Comparison of ENCODE assay signal across 15 mouse cellular contexts in genomic region chr12:68676096-68676775, GRCm38 (mm10).
DNase-seq lines count a peak whose midpoint lies in the region; ATAC-seq and TF ChIP-seq lines count a peak whose summit lies in the region.
"Had no signal": no experiment of that assay in that cellular context is flagged by ENCODE, and none has a peak within 500 bp of the region (broad histone marks: within the 10 kb centered on the region; RNA-seq: fewer than 3 reads in every experiment).

No protein-coding gene starts in this region.

- H3K4me3 ChIP-seq in intestine, embryonic 14.5 days (ENCODE audit: low read depth, low read length): no peak overlapping the region
- no peak overlapping the region for H3K4me3 ChIP-seq in intestine, embryonic 16.5 days (ENCODE audit: low read length)
- H3K4me3 ChIP-seq in neural tube, embryonic 13.5 days: no peak overlapping the region
- H3K4me3 ChIP-seq in lung, postnatal 0 days (ENCODE audit: low read depth, low read length): no peak overlapping the region
- H3K4me3 ChIP-seq in hindbrain, postnatal 0 days (ENCODE audit: low read length): no peak overlapping the region
- H3K4me3 ChIP-seq: embryonic facial prominence, embryonic 12.5 days; forebrain, embryonic 12.5 days had no signal

- H3K36me3 ChIP-seq in intestine, embryonic 14.5 days (ENCODE audit: control insufficient read depth, insufficient read depth, low read length): no peaks in the 10 kb centered on the region
- no peaks in the 10 kb centered on the region for H3K36me3 ChIP-seq in intestine, embryonic 16.5 days (ENCODE audit: control insufficient read depth, insufficient read depth, low read length)
- H3K36me3 ChIP-seq in neural tube, embryonic 13.5 days: no peaks in the 10 kb centered on the region
- H3K36me3 ChIP-seq in lung, postnatal 0 days (ENCODE audit: insufficient read depth, low read length): no peaks in the 10 kb centered on the region
- no peaks in the 10 kb centered on the region for H3K36me3 ChIP-seq in hindbrain, postnatal 0 days (ENCODE audit: insufficient read depth, low read length)
- H3K36me3 ChIP-seq: embryonic facial prominence, embryonic 12.5 days; forebrain, embryonic 12.5 days had no signal

- DNase-seq in intestine, embryonic 14.5 days (ENCODE audit: low spot score): no peak
- DNase-seq in ZHBTc4 (ENCODE audit: low read depth, low spot score): peak; percentile 27
- DNase-seq in kidney, postnatal 10 days: peak; percentile 56
- no peak for DNase-seq in lung, postnatal 0 days (ENCODE audit: low spot score)
- no peak for DNase-seq in cerebellum, postnatal 25 days
- DNase-seq in hindbrain, postnatal 0 days (ENCODE audit: low spot score): no peak
- DNase-seq: gastrocnemius, postnatal 25 days; layer of hippocampus, postnatal 36 days; thymus, adult 18-20 months had no signal

- ATAC-seq in intestine, embryonic 14.5 days (replicated peaks; ENCODE audit: low FRiP score, low TSS enrichment, low read depth): no peak
- no peak for ATAC-seq in intestine, embryonic 16.5 days
- ATAC-seq in neural tube, embryonic 13.5 days (ENCODE audit: low read depth): peak; percentile 69; the same call in 1 of the 2 replicates
- ATAC-seq in lung, postnatal 0 days: no peak
- no peak; the same call in 1 of the 2 replicates for ATAC-seq in hindbrain, postnatal 0 days
- ATAC-seq: hindbrain, embryonic 16.5 days had no signal

- H3K27me3 ChIP-seq in intestine, embryonic 14.5 days (replicated peaks; ENCODE audit: control insufficient read depth, insufficient read depth, low read length): no peaks in the 10 kb centered on the region
- no peaks in the 10 kb centered on the region for H3K27me3 ChIP-seq in intestine, embryonic 16.5 days (replicated peaks; ENCODE audit: control insufficient read depth, insufficient read depth, low read length)
- H3K27me3 ChIP-seq in neural tube, embryonic 13.5 days: no peaks in the 10 kb centered on the region
- no peaks in the 10 kb centered on the region for H3K27me3 ChIP-seq in lung, postnatal 0 days (replicated peaks; ENCODE audit: insufficient read depth, low read length)
- no peaks in the 10 kb centered on the region for H3K27me3 ChIP-seq in hindbrain, postnatal 0 days (ENCODE audit: insufficient read depth, low read length)
- H3K27me3 ChIP-seq: embryonic facial prominence, embryonic 12.5 days; forebrain, embryonic 12.5 days had no signal

- no peaks in the 10 kb centered on the region; the same call in 1 of the 2 replicates for H3K4me1 ChIP-seq in intestine, embryonic 14.5 days (replicated peaks; ENCODE audit: control insufficient read depth, insufficient read depth, low read length)
- H3K4me1 ChIP-seq in intestine, embryonic 16.5 days (ENCODE audit: control insufficient read depth, insufficient read depth, low read length): no peaks in the 10 kb centered on the region
- H3K4me1 ChIP-seq in neural tube, embryonic 13.5 days (replicated peaks): peaks cover 4% of the 10 kb centered on the region; the same call in 1 of the 2 replicates
- H3K4me1 ChIP-seq in lung, postnatal 0 days (ENCODE audit: insufficient read depth, low read depth, low read length): no peaks in the 10 kb centered on the region
- H3K4me1 ChIP-seq in hindbrain, postnatal 0 days (ENCODE audit: insufficient read depth, low read length): no peaks in the 10 kb centered on the region
- H3K4me1 ChIP-seq: embryonic facial prominence, embryonic 12.5 days; forebrain, embryonic 12.5 days had no signal

- TF ChIP-seq CTCF in lung, postnatal 0 days (IDR thresholded peaks at IDR 0.05): no peak
- no peak for TF ChIP-seq CTCF in hindbrain, postnatal 0 days (IDR thresholded peaks at IDR 0.05; ENCODE audit: low read depth)

- TF ChIP-seq EP300 in lung, postnatal 0 days (IDR thresholded peaks at IDR 0.05): no peak

- H3K9ac ChIP-seq in intestine, embryonic 14.5 days (ENCODE audit: low read length): no peak overlapping the region
- no peak overlapping the region for H3K9ac ChIP-seq in intestine, embryonic 16.5 days (ENCODE audit: low read depth, low read length)
- H3K9ac ChIP-seq in neural tube, embryonic 13.5 days: no peak overlapping the region
- H3K9ac ChIP-seq in lung, postnatal 0 days (replicated peaks; ENCODE audit: low read depth): no peak overlapping the region
- no peak overlapping the region for H3K9ac ChIP-seq in hindbrain, postnatal 0 days (replicated peaks; ENCODE audit: low read length)
- H3K9ac ChIP-seq: embryonic facial prominence, embryonic 12.5 days; forebrain, embryonic 12.5 days; liver, embryonic 14.5 days had no signal

- H3K4me2 ChIP-seq in intestine, embryonic 14.5 days (ENCODE audit: low read length): 0 out of 2 replicates have a peak overlapping the region, but pooled peaks have one; percentile 6
- no peak overlapping the region for H3K4me2 ChIP-seq in intestine, embryonic 16.5 days (ENCODE audit: low read depth, low read length)
- H3K4me2 ChIP-seq in neural tube, embryonic 13.5 days: 0 out of 2 replicates have a peak overlapping the region, but pooled peaks have one; percentile 13
- H3K4me2 ChIP-seq in lung, postnatal 0 days (replicated peaks; ENCODE audit: low read depth, low read length): no peak overlapping the region
- H3K4me2 ChIP-seq in hindbrain, postnatal 0 days (ENCODE audit: low read depth, low read length): no peak overlapping the region
- H3K4me2 ChIP-seq: embryonic facial prominence, embryonic 12.5 days; forebrain, embryonic 12.5 days had no signal

- 58% methylated on average over 16 of the region's 16 CpGs for WGBS in intestine, embryonic 14.5 days
- 59% methylated on average over 16 of the region's 16 CpGs for WGBS in intestine, embryonic 16.5 days
- 53% methylated on average over 16 of the region's 16 CpGs for WGBS in neural tube, embryonic 13.5 days
- 76% methylated on average over 16 of the region's 16 CpGs for WGBS in lung, postnatal 0 days
- 85% methylated on average over 16 of the region's 16 CpGs for WGBS in hindbrain, postnatal 0 days

- H3K9me3 ChIP-seq in intestine, embryonic 14.5 days (ENCODE audit: control insufficient read depth, low read length): no peaks in the 10 kb centered on the region
- no peaks in the 10 kb centered on the region for H3K9me3 ChIP-seq in intestine, embryonic 16.5 days (ENCODE audit: control insufficient read depth, low read length)
- no peaks in the 10 kb centered on the region for H3K9me3 ChIP-seq in neural tube, embryonic 13.5 days
- no peaks in the 10 kb centered on the region for H3K9me3 ChIP-seq in lung, postnatal 0 days (ENCODE audit: low read length)
- H3K9me3 ChIP-seq in hindbrain, postnatal 0 days (ENCODE audit: low read length): no peaks in the 10 kb centered on the region
- H3K9me3 ChIP-seq: embryonic facial prominence, embryonic 12.5 days; forebrain, embryonic 12.5 days had no signal

- no peak overlapping the region for H3K27ac ChIP-seq in intestine, embryonic 14.5 days (ENCODE audit: low read depth)
- no peak overlapping the region for H3K27ac ChIP-seq in intestine, embryonic 16.5 days (ENCODE audit: low read length)
- no peak overlapping the region for H3K27ac ChIP-seq in neural tube, embryonic 13.5 days (replicated peaks)
- H3K27ac ChIP-seq in lung, postnatal 0 days (ENCODE audit: low read length): no peak overlapping the region
- no peak overlapping the region for H3K27ac ChIP-seq in hindbrain, postnatal 0 days
- H3K27ac ChIP-seq: embryonic facial prominence, embryonic 12.5 days; forebrain, embryonic 12.5 days; liver, embryonic 14.5 days had no signal

Comparison
In these comparisons a context has a peak if more than half of its experiments do, and no peak if none do; other contexts are left out.
1. H3K4me2 ChIP-seq: peak in intestine, embryonic 14.5 days (single experiment) and neural tube, embryonic 13.5 days (single experiment); none in intestine, embryonic 16.5 days (single experiment), lung, postnatal 0 days (single experiment) and hindbrain, postnatal 0 days (single experiment).
2. DNase-seq: peak in ZHBTc4 (single experiment) and kidney, postnatal 10 days (single experiment); none in intestine, embryonic 14.5 days (single experiment), lung, postnatal 0 days (single experiment), cerebellum, postnatal 25 days (0 of 2) and hindbrain, postnatal 0 days (single experiment).